Mouse (Mus musculus) midbrain, embryonic 14.5 days (tissue): ENCODE measurements around the gene Gm48551. TPM values are rescaled to one million over a fixed set of nuclear protein-coding genes. Genes with fewer than 3 reads are reported as not detected.
A peak's percentile ranks its signal among the peaks of the same experiment; 100 is the strongest.

Experiments
- ATAC-seq: fragments of 200-750 bp; cut with Nextera tagmentation; 2 replicates; pipeline ENCODE4 v1.8.0; 2017; ENCODE audit warnings: moderate number of reproducible peaks, moderate library complexity; ENCODE audit not compliant: low FRiP score, low TSS enrichment
- DNase-seq: peaks from one replicate; pipeline ENCODE4 v3.0.0-alpha.2; 2015
- H3K27ac ChIP-seq: fragments of 300-500 bp; sonication (generic); replicated peaks from 2 replicates; pipeline ENCODE4 v1.5.1; 2014; ENCODE audit warnings: mild to moderate bottlenecking, low read depth, low read length, moderate library complexity
- H3K27me3 ChIP-seq: fragments of 300-500 bp; sonication (generic); 2 replicates; pipeline ENCODE4 v1.6.1; 2014; ENCODE audit warnings: low read length, control low read depth, mixed read lengths; ENCODE audit not compliant: control insufficient read depth, insufficient read depth
- H3K36me3 ChIP-seq: fragments of 300-500 bp; sonication (generic); 2 replicates; pipeline ENCODE4 v1.6.1; 2014; ENCODE audit warnings: low read length, control low read depth; ENCODE audit not compliant: control insufficient read depth, insufficient read depth
- H3K4me1 ChIP-seq: fragments of 300-500 bp; sonication (generic); 2 replicates; pipeline ENCODE4 v1.6.1; 2014; ENCODE audit warnings: mild to moderate bottlenecking, antibody characterized with exemption, low read length, control low read depth; ENCODE audit not compliant: control insufficient read depth, insufficient read depth
- H3K4me2 ChIP-seq: fragments of 300-500 bp; sonication (generic); 2 replicates; pipeline ENCODE4 v1.6.1; 2014; ENCODE audit warnings: mild to moderate bottlenecking, low read length, moderate library complexity
- H3K4me3 ChIP-seq: fragments of 300-500 bp; sonication (generic); replicated peaks from 2 replicates; pipeline ENCODE4 v1.5.1; 2014; ENCODE audit warnings: low read depth, low read length
- H3K9ac ChIP-seq: fragments of 300-500 bp; sonication (generic); replicated peaks from 2 replicates; pipeline ENCODE4 v1.6.1; 2014; ENCODE audit warnings: mild to moderate bottlenecking, low read length, moderate library complexity
- H3K9me3 ChIP-seq: fragments of 300-500 bp; sonication (generic); 2 replicates; pipeline ENCODE4 v1.6.1; 2016; ENCODE audit warnings: low read length, control low read depth, mixed read lengths; ENCODE audit not compliant: control insufficient read depth
- WGBS: fragments of 180-500 bp; shearing (Covaris S2); extraction: QIAGEN DNeasy Blood & Tissue Kit; methylation state at CpG from one replicate; pipeline ENCODE4 v1.1.7; 2014; 5-methylcytosine and 5-hydroxymethylcytosine counted together
- polyA plus RNA-seq: library from polyadenylated mRNA; unstranded; fragments of >200 nt; fragmentation: Nextera tagmentation; extraction: Ambion mirVana; gene quantifications from 2 replicates; pipeline ENCODE4 v1.2.1, GENCODE M21; 2014

Gm48551 gene
- polyA plus RNA-seq, 1 experiment from 2014 or later = 4.5 TPM

GRCm38 (mm10) chr10:81356352-81356990 is 27.8 kb upstream of the Gm48551 start:
- Histone ChIP-seq H3K4me3 (no peak overlapping the region), H3K4me2 (peak overlapping the region; percentile 97), H3K27ac (no peak overlapping the region), H3K4me1 (peaks cover 12% of the 10 kb centered on the region), H3K9ac (no peak overlapping the region), H3K9me3 (no peaks in the 10 kb centered on the region), H3K27me3 (no peaks in the 10 kb centered on the region), H3K36me3 (0 out of 2 replicates have a peak, but pooled peaks cover 2% of the 10 kb centered on the region)
- DNase-seq (no peak), ATAC-seq (no peak)
- WGBS = 57% methylated on average over 12 of the region's 12 CpGs

GRCm38 (mm10) chr10:81356991-81357844 is 27.0 kb upstream of the Gm48551 start, which contains the start of gene Mfsd12:
Gene Mfsd12, plus strand, starts transcription at chr10:81357491.
- H3K36me3 ChIP-seq = 0 out of 2 replicates have a peak, but pooled peaks cover 2% of the 10 kb centered on the region
- H3K9ac ChIP-seq = peak within 1 kb of the TSS; percentile 81
- peak within 1 kb of the TSS; percentile 74 for H3K4me3 ChIP-seq
- DNase-seq (peak; percentile 96), ATAC-seq (peak; percentile 89)
- H3K4me1 ChIP-seq = peaks cover 12% of the 10 kb centered on the region
- H3K27me3 ChIP-seq = no peaks in the 10 kb centered on the region
- peak within 1 kb of the TSS; percentile 97 for H3K4me2 ChIP-seq
- H3K27ac ChIP-seq = peak within 1 kb of the TSS; percentile 66
- no peaks in the 10 kb centered on the region for H3K9me3 ChIP-seq
- WGBS = 2% methylated on average over 75 of the region's 79 CpGs

GRCm38 (mm10) chr10:81358209-81358608 is 26.1 kb upstream of the Gm48551 start:
- WGBS = 21% methylated on average over 4 of the region's 4 CpGs
- Histone ChIP-seq H3K27me3 (peaks cover 5% of the 10 kb centered on the region; the same call in 1 of the 2 replicates), H3K27ac (no peak overlapping the region), H3K4me2 (peak overlapping the region; percentile 97), H3K9me3 (no peaks in the 10 kb centered on the region), H3K36me3 (peaks cover 2% of the 10 kb centered on the region; the same call in 1 of the 2 replicates), H3K4me3 (peak overlapping the region; percentile 74), H3K4me1 (peaks cover 12% of the 10 kb centered on the region), H3K9ac (peak overlapping the region; percentile 81; the same call in 1 of the 2 replicates)
- DNase-seq = no peak
- no peak for ATAC-seq

- WGBS = 62% methylated on average over 1 of the region's 1 CpGs
- peak overlapping the region; percentile 81; the same call in 1 of the 2 replicates for H3K9ac ChIP-seq
Observed at GRCm38 (mm10) chr10:81358841-81359240, 25.4 kb upstream of the Gm48551 start.

GRCm38 (mm10) chr10:81360721-81361120 is 23.5 kb upstream of the Gm48551 start:
- ATAC-seq = no peak
- Histone ChIP-seq H3K27ac (no peak overlapping the region), H3K4me3 (no peak overlapping the region), H3K4me2 (no peak overlapping the region), H3K27me3 (peaks cover 14% of the 10 kb centered on the region; the same call in 1 of the 2 replicates), H3K9me3 (no peaks in the 10 kb centered on the region), H3K36me3 (peaks cover 2% of the 10 kb centered on the region; the same call in 1 of the 2 replicates), H3K4me1 (peaks cover 31% of the 10 kb centered on the region), H3K9ac (no peak overlapping the region)
- no peak for DNase-seq
- 73% methylated on average over 8 of the region's 8 CpGs for WGBS

More at GRCm38 (mm10) chr10:81358841-81359240, 25.4 kb upstream of the Gm48551 start:
- Histone ChIP-seq H3K4me2 (peak overlapping the region; percentile 97), H3K36me3 (peaks cover 2% of the 10 kb centered on the region; the same call in 1 of the 2 replicates), H3K4me3 (no peak overlapping the region; the same call in 1 of the 2 replicates), H3K27me3 (peaks cover 6% of the 10 kb centered on the region; the same call in 1 of the 2 replicates), H3K27ac (no peak overlapping the region), H3K4me1 (peaks cover 16% of the 10 kb centered on the region), H3K9me3 (no peaks in the 10 kb centered on the region)
- DNase-seq (no peak), ATAC-seq (no peak)

GRCm38 (mm10) chr10:81362336-81362949 is 21.8 kb upstream of the Gm48551 start:
- DNase-seq (no peak), ATAC-seq (no peak)
- WGBS = 75% methylated on average over 12 of the region's 12 CpGs

GRCm38 (mm10) chr10:81363436-81364346 is 20.6 kb upstream of the Gm48551 start:
- peak overlapping the region; percentile 37; the same call in 1 of the 2 replicates for H3K9ac ChIP-seq
- WGBS = 13% methylated on average over 53 of the region's 54 CpGs
- no peak overlapping the region for H3K27ac ChIP-seq
- peak overlapping the region; percentile 23; the same call in 1 of the 2 replicates for H3K4me3 ChIP-seq
- peaks cover 27% of the 10 kb centered on the region for H3K36me3 ChIP-seq
- peaks cover 14% of the 10 kb centered on the region; the same call in 1 of the 2 replicates for H3K27me3 ChIP-seq
- DNase-seq (peak; percentile 47), ATAC-seq (no peak)
- peak overlapping the region; percentile 53 for H3K4me2 ChIP-seq
- peaks cover 25% of the 10 kb centered on the region for H3K4me1 ChIP-seq
- H3K9me3 ChIP-seq = no peaks in the 10 kb centered on the region

More at GRCm38 (mm10) chr10:81362336-81362949, 21.8 kb upstream of the Gm48551 start:
- Histone ChIP-seq H3K4me2 (no peak overlapping the region), H3K9me3 (no peaks in the 10 kb centered on the region), H3K9ac (no peak overlapping the region), H3K4me1 (peaks cover 32% of the 10 kb centered on the region), H3K4me3 (no peak overlapping the region), H3K27me3 (peaks cover 14% of the 10 kb centered on the region; the same call in 1 of the 2 replicates), H3K27ac (no peak overlapping the region), H3K36me3 (peaks cover 15% of the 10 kb centered on the region)
